Mouse (Mus musculus): ENCODE measurements around the gene Cct2.

- TF ChIP-seq CTCF (conservative IDR thresholded peaks at IDR 0.05; ENCODE audit: low read length): peak; percentile 82
- no peak for TF ChIP-seq NANOG (IDR thresholded peaks at IDR 0.05; ENCODE audit: borderline replicate concordance, low read length)
- no peak for TF ChIP-seq POU5F1 (IDR thresholded peaks at IDR 0.05; ENCODE audit: borderline replicate concordance, low read length)
These were observed 14.7 kb upstream of the Cct2 start for GRCm38 (mm10) chr10:117078284-117078683.

All from E14TG2a.4 (cell line).